Mouse (Mus musculus): ENCODE measurements around the gene Nfe2. TPM values are rescaled to one million over a fixed set of nuclear protein-coding genes. Genes with fewer than 3 reads are reported as not detected.
A peak's percentile ranks its signal among the peaks of the same experiment; 100 is the strongest.

Gene Nfe2
- total RNA-seq (2022): not detected

GRCm38 (mm10) chr15:103257790-103258728 lies at the start of gene Nfe2:
Gene Nfe2 (minus strand): TSS chr15:103258403.
- DNase-seq (ENCODE audit: low spot score in 2 of 2): no peak

- peak; percentile 84 to 95 for DNase-seq (ENCODE audit: low spot score in 2 of 2)
Measured at GRCm38 (mm10) chr15:103307125-103307524, 48.9 kb upstream of the Nfe2 start.

- DNase-seq (ENCODE audit: low spot score in 2 of 2): no peak
Measured at GRCm38 (mm10) chr15:103305792-103306645, 47.8 kb upstream of the Nfe2 start.

GRCm38 (mm10) chr15:103305070-103305678 lies 47.0 kb upstream of the Nfe2 start:
- peak; percentile 98 for DNase-seq (ENCODE audit: low spot score in 2 of 2)

GRCm38 (mm10) chr15:103304616-103304969 lies 46.4 kb upstream of the Nfe2 start:
- DNase-seq (ENCODE audit: low spot score in 2 of 2): no peak

GRCm38 (mm10) chr15:103303916-103304615 lies 45.9 kb upstream of the Nfe2 start:
- no peak for DNase-seq (ENCODE audit: low spot score in 2 of 2)

- no peak for DNase-seq (ENCODE audit: low spot score in 2 of 2)
Measured at GRCm38 (mm10) chr15:103302341-103303021, 44.3 kb upstream of the Nfe2 start.

- DNase-seq (ENCODE audit: low spot score in 2 of 2): no peak
Measured at GRCm38 (mm10) chr15:103301547-103302340, 43.5 kb upstream of the Nfe2 start.

GRCm38 (mm10) chr15:103301046-103301445 lies 42.8 kb upstream of the Nfe2 start:
- no peak for DNase-seq (ENCODE audit: low spot score in 2 of 2)

GRCm38 (mm10) chr15:103300560-103300959 lies 42.4 kb upstream of the Nfe2 start:
- no peak for DNase-seq (ENCODE audit: low spot score in 2 of 2)

GRCm38 (mm10) chr15:103300067-103300471 lies 41.9 kb upstream of the Nfe2 start:
- peak in 1 of 2 experiments; percentile 53 for DNase-seq (ENCODE audit: low spot score in 2 of 2)

GRCm38 (mm10) chr15:103299644-103300043 lies 41.4 kb upstream of the Nfe2 start:
- no peak for DNase-seq (ENCODE audit: low spot score in 2 of 2)

GRCm38 (mm10) chr15:103298861-103299616 lies 40.8 kb upstream of the Nfe2 start:
- DNase-seq (ENCODE audit: low spot score in 2 of 2): no peak

GRCm38 (mm10) chr15:103298026-103298425 lies 39.8 kb upstream of the Nfe2 start:
- no peak for DNase-seq (ENCODE audit: low spot score in 2 of 2)

- no peak for DNase-seq (ENCODE audit: low spot score in 2 of 2)
Measured at GRCm38 (mm10) chr15:103297313-103297712, 39.1 kb upstream of the Nfe2 start.

GRCm38 (mm10) chr15:103295851-103296250 lies 37.6 kb upstream of the Nfe2 start:
- no peak for DNase-seq (ENCODE audit: low spot score in 2 of 2)

GRCm38 (mm10) chr15:103294649-103295048 lies 36.4 kb upstream of the Nfe2 start:
- no peak for DNase-seq (ENCODE audit: low spot score in 2 of 2)

GRCm38 (mm10) chr15:103293375-103293774 lies 35.2 kb upstream of the Nfe2 start:
- no peak for DNase-seq (ENCODE audit: low spot score in 2 of 2)
